Mouse (Mus musculus) kidney, embryonic 14.5 days (tissue): Measurements from ENCODE around the gene Spag7. TPM values are rescaled to one million over a fixed set of nuclear protein-coding genes. Genes with fewer than 3 reads are reported as not detected.

Experiments used
- ATAC-seq: fragments of 200-750 bp; cut with Nextera tagmentation; 2 replicates; pipeline ENCODE4 v1.8.0; 2017; ENCODE audit warnings: moderate number of reproducible peaks, mild to moderate bottlenecking, moderate TSS enrichment, moderate library complexity; ENCODE audit not compliant: low FRiP score, low TSS enrichment
- H3K27ac ChIP-seq: fragments of 300-500 bp; sonication (generic); 2 replicates; pipeline ENCODE4 v1.5.1; 2014; ENCODE audit warnings: low read depth, mild to moderate bottlenecking, low read length, moderate library complexity, mixed read lengths
- H3K27me3 ChIP-seq: fragments of 300-500 bp; sonication (generic); 2 replicates; pipeline ENCODE4 v1.6.1; 2014; ENCODE audit warnings: mild to moderate bottlenecking, low read length; ENCODE audit not compliant: control insufficient read depth, insufficient read depth
- H3K36me3 ChIP-seq: fragments of 300-500 bp; sonication (generic); 2 replicates; pipeline ENCODE4 v1.6.1; 2014; ENCODE audit warnings: low read length, mixed read lengths; ENCODE audit not compliant: control insufficient read depth, insufficient read depth
- H3K4me1 ChIP-seq: fragments of 300-500 bp; sonication (generic); 2 replicates; pipeline ENCODE4 v1.6.1; 2014; ENCODE audit warnings: low read length, mixed read lengths; ENCODE audit not compliant: control insufficient read depth, insufficient read depth
- H3K4me2 ChIP-seq: fragments of 300-500 bp; sonication (generic); replicated peaks from 2 replicates; pipeline ENCODE4 v1.6.1; 2014; ENCODE audit warnings: low read depth, mild to moderate bottlenecking, low read length
- H3K4me3 ChIP-seq: fragments of 300-500 bp; sonication (generic); 2 replicates; pipeline ENCODE4 v1.5.1; 2014; ENCODE audit warnings: mild to moderate bottlenecking, low read length
- H3K9ac ChIP-seq: fragments of 300-500 bp; sonication (generic); 2 replicates; pipeline ENCODE4 v1.6.1; 2014; ENCODE audit warnings: low read depth, mild to moderate bottlenecking, low read length, moderate library complexity
- H3K9me3 ChIP-seq: fragments of 300-500 bp; sonication (generic); 2 replicates; pipeline ENCODE4 v1.6.1; 2016; ENCODE audit warnings: low read length; ENCODE audit not compliant: control insufficient read depth
- WGBS: fragments of 180-500 bp; shearing (Covaris S2); extraction: QIAGEN DNeasy Blood & Tissue Kit; methylation state at CpG from one replicate; pipeline ENCODE4 v1.1.7; 2014; 5-methylcytosine and 5-hydroxymethylcytosine counted together
- polyA plus RNA-seq: library from polyadenylated mRNA; unstranded; fragments of >200 nt; fragmentation: Nextera tagmentation; extraction: Ambion mirVana; gene quantifications from 2 replicates; pipeline ENCODE4 v1.2.1, GENCODE M21; 2014

Gene Spag7
- polyA plus RNA-seq, 1 experiment from 2014 or later: 177 TPM

- 5% methylated on average over 16 of the region's 16 CpGs for WGBS
- Histone ChIP-seq H3K27ac (peak overlapping the region; percentile 99), H3K4me2 (peak overlapping the region; percentile 71), H3K4me1 (peaks cover 37% of the 10 kb centered on the region), H3K9me3 (no peaks in the 10 kb centered on the region), H3K9ac (peak overlapping the region; percentile 95), H3K36me3 (peaks cover 20% of the 10 kb centered on the region), H3K4me3 (peak overlapping the region; percentile 93), H3K27me3 (no peaks in the 10 kb centered on the region)
- ATAC-seq: 0 out of 2 replicates have a peak, but pooled peaks have one; percentile 7
Observed at GRCm38 (mm10) chr11:70656456-70656927, 12.7 kb downstream of the Spag7 start.

DNA sequence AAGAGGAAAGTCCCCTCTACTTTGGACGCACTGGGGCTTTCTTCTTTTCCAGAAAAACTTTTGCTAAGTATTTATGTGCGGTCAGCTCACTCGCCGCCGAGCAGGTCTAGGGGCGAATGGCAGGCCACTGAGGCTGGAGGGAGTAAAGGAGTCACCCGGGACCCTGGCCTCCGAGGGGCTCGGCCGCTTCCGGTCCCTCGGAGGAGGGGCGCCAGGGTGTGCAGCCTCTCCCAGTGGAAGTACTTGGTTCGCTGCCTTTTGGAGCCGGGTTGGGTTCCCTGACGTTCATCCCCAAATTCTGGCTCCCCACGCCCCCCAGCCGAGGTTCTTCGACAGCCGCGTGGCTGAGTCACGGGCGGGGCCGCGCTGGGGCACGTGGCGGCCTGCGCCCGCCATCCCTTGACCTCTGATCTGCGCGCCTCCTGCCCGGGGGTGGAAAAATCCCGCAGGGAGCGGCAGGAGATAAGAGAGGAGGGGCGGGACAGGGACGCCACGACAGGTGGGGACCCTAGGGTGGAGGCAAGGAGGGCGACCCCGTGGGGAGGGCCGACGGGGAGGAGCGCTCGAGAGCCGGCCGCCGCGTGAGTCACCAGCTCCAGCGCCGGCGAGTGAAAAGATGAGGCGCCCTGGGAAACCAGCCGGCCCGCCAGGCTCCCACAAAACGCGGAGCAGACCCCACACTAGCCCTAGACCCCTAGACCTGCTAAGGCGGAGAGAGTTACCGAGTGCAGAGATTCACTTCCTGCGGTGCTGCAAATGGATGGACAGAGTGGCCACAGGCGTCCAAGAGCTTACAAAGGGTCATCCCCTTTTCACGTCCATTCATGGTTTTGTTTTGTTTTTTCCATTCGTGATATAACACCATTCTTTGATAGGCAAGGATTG, 13.4 kb downstream of the Spag7 start:
- Histone ChIP-seq H3K9ac (peak overlapping the region; percentile 95), H3K27ac (peak overlapping the region; percentile 99)
- ATAC-seq: peak; percentile 51

GRCm38 (mm10) chr11:70654923-70655570, 14.2 kb downstream of the Spag7 start:
- Histone ChIP-seq H3K4me3 (peak overlapping the region; percentile 93), H3K4me2 (peak overlapping the region; percentile 71), H3K9me3 (no peaks in the 10 kb centered on the region), H3K4me1 (peaks cover 45% of the 10 kb centered on the region), H3K27ac (peak overlapping the region; percentile 99), H3K9ac (peak overlapping the region; percentile 95), H3K36me3 (peaks cover 29% of the 10 kb centered on the region), H3K27me3 (no peaks in the 10 kb centered on the region)
- peak; percentile 45 for ATAC-seq
- under 1% methylated on average over 46 of the region's 48 CpGs for WGBS

More for the DNA sequence above, 13.4 kb downstream of the Spag7 start:
- Histone ChIP-seq H3K4me1 (peaks cover 44% of the 10 kb centered on the region), H3K9me3 (no peaks in the 10 kb centered on the region), H3K36me3 (peaks cover 23% of the 10 kb centered on the region), H3K27me3 (no peaks in the 10 kb centered on the region), H3K4me3 (peak overlapping the region; percentile 93), H3K4me2 (peak overlapping the region; percentile 71)
- WGBS: under 1% methylated on average over 61 of the region's 61 CpGs

GRCm38 (mm10) chr11:70654198-70654922, 14.9 kb downstream of the Spag7 start, which contains the start of gene Pfn1:
Gene Pfn1 (minus strand): TSS chr11:70654644.
- Histone ChIP-seq H3K4me1 (peaks cover 46% of the 10 kb centered on the region), H3K36me3 (peaks cover 36% of the 10 kb centered on the region), H3K9ac (peak within 1 kb of the TSS; percentile 95), H3K27ac (peak within 1 kb of the TSS; percentile 99), H3K9me3 (no peaks in the 10 kb centered on the region), H3K4me2 (peak within 1 kb of the TSS; percentile 71), H3K4me3 (peak within 1 kb of the TSS; percentile 93), H3K27me3 (no peaks in the 10 kb centered on the region)
- under 1% methylated on average over 60 of the region's 61 CpGs for WGBS
- peak; percentile 34 for ATAC-seq

DNA sequence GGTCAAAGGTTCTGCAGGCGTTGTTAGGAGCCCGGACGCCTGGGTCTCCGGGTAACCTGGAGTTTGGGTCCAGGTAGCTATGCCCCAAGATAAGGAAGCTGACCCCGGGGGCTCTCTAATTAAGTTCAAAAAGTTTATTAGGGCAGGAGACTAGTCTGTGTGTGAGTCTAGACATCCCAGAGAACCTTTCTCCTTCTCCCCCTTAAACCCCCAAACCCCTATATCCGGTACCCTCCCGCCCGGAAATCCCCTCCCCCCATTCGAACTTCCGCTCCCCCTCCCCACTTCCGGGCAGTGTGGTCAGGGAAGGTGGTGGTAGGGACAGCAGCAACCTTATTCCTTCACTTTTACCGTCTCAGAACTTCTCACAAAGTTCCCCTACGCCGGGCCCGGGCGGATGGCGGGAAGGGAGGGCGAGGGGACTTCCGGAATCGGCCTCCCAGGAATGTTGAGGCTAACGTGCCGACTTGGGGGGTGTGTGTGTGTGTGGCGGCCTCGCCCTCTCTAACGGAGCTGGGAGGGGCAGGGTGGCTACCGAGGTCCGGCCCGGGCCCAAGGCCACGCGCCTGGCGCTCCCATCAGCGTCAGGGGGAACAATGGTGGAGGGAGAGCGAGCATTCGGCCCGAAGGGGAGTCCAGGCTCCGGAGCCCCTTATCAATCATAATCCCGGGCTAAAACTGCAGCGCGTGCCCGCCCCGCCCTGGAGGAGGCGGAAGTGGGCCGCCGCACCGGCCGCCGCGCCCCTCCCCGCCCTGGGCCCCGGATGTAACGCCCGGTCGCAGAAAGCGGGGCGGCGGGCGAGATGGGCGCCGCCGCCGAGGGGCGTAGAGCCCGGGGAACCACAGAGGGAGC, 15.6 kb downstream of the Spag7 start:
- peak overlapping the region; percentile 99 for H3K27ac ChIP-seq
- no peaks in the 10 kb centered on the region for H3K9me3 ChIP-seq
- H3K4me3 ChIP-seq: peak overlapping the region; percentile 93
- H3K4me2 ChIP-seq: peak overlapping the region; percentile 71
- no peaks in the 10 kb centered on the region for H3K27me3 ChIP-seq
- peaks cover 44% of the 10 kb centered on the region for H3K36me3 ChIP-seq
- WGBS: under 1% methylated on average over 63 of the region's 63 CpGs
- peaks cover 54% of the 10 kb centered on the region for H3K4me1 ChIP-seq
- H3K9ac ChIP-seq: peak overlapping the region; percentile 95
- ATAC-seq: peak; percentile 29

DNA sequence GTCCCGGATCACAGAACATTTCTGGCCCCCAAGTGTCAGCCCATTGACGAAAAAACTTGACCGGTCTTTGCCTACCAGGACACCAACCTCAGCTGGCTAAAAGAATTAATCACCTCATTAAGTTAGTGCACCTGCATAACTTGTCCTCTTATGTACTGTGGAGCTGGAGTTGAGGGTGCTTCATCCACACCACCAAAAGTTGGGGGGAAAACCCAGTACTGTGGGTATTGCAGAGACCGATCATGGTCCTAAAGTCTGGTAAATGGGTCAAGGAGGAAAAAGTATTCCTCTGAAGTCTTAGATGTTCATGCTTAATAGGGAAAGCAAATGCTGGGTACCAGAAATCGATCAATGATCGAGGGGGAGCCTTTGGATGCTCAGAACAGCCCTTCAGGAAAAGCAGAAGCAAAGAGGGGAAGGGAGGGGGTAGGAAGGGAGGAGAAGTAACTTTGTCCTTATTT, 16.3 kb downstream of the Spag7 start:
- H3K4me2 ChIP-seq: peak overlapping the region; percentile 71
- H3K27ac ChIP-seq: peak overlapping the region; percentile 99
- no peaks in the 10 kb centered on the region for H3K27me3 ChIP-seq
- peaks cover 55% of the 10 kb centered on the region for H3K4me1 ChIP-seq
- ATAC-seq: no peak
- peaks cover 48% of the 10 kb centered on the region for H3K36me3 ChIP-seq
- WGBS: 48% methylated on average over 6 of the region's 6 CpGs
- peak overlapping the region; percentile 95 for H3K9ac ChIP-seq
- no peaks in the 10 kb centered on the region for H3K9me3 ChIP-seq
- peak overlapping the region; percentile 93 for H3K4me3 ChIP-seq

DNA sequence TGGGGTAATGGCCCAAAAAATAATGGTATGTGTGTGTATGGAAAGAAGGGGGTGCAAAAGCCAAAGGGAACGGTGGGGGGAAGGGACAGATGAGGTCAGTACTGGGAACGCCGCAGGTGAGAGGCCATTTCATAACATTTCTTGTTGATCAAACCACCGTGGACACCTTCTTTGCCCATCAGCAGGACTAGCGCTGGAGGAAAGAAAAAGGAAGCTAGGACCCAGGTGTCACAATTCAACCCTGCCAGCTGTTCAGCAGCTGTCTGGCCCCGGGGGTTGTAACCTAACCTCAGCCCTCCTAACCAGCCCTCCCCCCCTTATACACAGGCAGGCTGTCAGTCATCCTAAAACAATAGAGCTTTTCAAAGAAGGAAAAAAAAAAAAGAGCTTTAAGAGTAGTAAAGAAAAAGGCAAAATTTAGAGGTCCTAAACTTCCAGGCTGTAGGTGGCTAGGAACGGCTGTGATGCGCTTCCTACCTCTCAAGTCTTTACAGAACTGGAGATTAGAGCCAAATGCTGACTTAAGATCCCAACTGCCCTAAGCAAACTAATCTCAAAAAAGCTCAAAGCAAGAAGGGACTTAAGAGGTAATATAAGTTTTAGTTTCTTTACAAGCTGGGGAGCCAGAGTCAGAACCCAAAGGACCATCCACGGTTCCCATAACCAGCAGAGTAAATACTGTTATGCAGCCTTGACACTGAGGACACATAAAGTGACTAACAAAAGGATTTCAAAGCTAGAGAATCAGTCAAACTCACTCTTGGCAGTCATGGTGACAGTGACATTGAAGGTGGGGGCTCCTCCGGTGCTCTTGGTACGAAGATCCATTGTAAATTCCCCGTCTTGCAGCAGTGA, 17.0 kb downstream of the Spag7 start:
- peak overlapping the region; percentile 93 for H3K4me3 ChIP-seq
- ATAC-seq: no peak

More for the DNA sequence above, 17.0 kb downstream of the Spag7 start:
- WGBS: 52% methylated on average over 12 of the region's 12 CpGs
- Histone ChIP-seq H3K27ac (peak overlapping the region; percentile 99; the same call in 1 of the 2 replicates), H3K27me3 (no peaks in the 10 kb centered on the region), H3K4me1 (peaks cover 49% of the 10 kb centered on the region), H3K9me3 (no peaks in the 10 kb centered on the region), H3K36me3 (peaks cover 48% of the 10 kb centered on the region), H3K9ac (peak overlapping the region; percentile 95; the same call in 1 of the 2 replicates), H3K4me2 (peak overlapping the region; percentile 71)
